Mouse (Mus musculus): ENCODE measurements around the gene Syvn1.
A peak's percentile ranks its signal among the peaks of the same experiment; 100 is the strongest.

DNA sequence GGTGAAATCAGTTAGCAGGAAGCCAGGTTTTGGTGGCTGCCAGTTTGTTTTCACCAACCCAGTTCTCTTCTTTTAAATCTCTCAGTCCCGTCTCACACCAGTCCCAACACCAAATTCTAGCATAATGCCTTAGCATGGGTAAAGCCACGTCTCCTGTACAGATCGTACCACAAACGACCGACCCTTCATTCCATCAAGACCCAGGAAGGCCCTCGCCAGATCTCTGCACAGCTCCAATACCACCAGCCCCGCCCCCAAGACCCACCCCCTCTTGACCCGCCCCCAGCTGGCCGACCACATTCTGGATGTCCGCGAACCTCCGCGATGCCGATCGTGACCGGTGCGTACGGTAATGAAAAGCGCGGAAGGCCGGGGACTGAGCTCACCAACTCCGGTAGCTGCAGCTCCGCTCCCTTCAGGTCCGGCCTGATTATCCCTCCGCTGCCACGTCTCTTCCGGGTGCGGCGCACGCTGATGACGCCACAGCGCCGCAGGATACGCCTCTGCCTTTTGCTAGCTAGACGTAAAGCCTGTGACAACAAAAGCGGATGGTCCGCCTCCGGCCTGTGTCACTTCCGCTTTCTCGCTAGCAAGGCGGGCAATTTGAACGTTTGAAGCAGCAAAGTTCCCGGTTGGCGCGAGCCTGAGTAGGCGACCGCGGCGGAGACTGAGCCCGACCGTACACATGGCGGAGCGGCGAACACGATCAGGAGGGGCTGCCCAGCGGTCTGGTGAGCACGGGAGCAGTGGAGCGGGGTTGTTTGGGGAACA, 38.3 kb downstream of the Syvn1 start, which contains the start of the genes Zfpl1 and Cdca5:
- TF ChIP-seq CTCF (IDR thresholded peaks at IDR 0.05) (peak; percentile 15), EP300 (IDR thresholded peaks at IDR 0.05; ENCODE audit: insufficient read depth, low read depth, low read length) (peak; percentile 94)

All from heart, adult 2 months (tissue).